Mouse (Mus musculus): Measurements from ENCODE around the gene Dcaf5. TPM values are rescaled to one million over a fixed set of nuclear protein-coding genes. Genes with fewer than 3 reads are reported as not detected.

Dcaf5 gene
- polyA plus RNA-seq, 1 experiment from 2014 or later: 28.1 TPM

GRCm38 (mm10) chr12:80326047-80326446, 110.4 kb downstream of the Dcaf5 start:
- Histone ChIP-seq H3K36me3 (no peaks in the 10 kb centered on the region), H3K9me3 (replicated peaks) (no peaks in the 10 kb centered on the region), H3K4me2 (replicated peaks) (no peak overlapping the region), H3K4me3 (no peak overlapping the region), H3K4me1 (no peaks in the 10 kb centered on the region), H3K27ac (no peak overlapping the region), H3K27me3 (no peaks in the 10 kb centered on the region), H3K9ac (no peak overlapping the region)
- ATAC-seq (ENCODE audit: low FRiP score): no peak

- Histone ChIP-seq H3K9me3 (replicated peaks) (no peaks in the 10 kb centered on the region), H3K27ac (no peak overlapping the region), H3K4me2 (replicated peaks) (no peak overlapping the region), H3K4me1 (no peaks in the 10 kb centered on the region), H3K27me3 (no peaks in the 10 kb centered on the region), H3K9ac (no peak overlapping the region), H3K4me3 (no peak overlapping the region), H3K36me3 (no peaks in the 10 kb centered on the region)
- ATAC-seq (ENCODE audit: low FRiP score): no peak
- 69% methylated on average over 1 of the region's 1 CpGs for WGBS
These were observed 111.6 kb downstream of the Dcaf5 start for GRCm38 (mm10) chr12:80324785-80325131.

GRCm38 (mm10) chr12:80324051-80324784, 112.2 kb downstream of the Dcaf5 start:
- H3K4me2 ChIP-seq (replicated peaks): no peak overlapping the region
- H3K4me3 ChIP-seq: no peak overlapping the region
- no peaks in the 10 kb centered on the region for H3K9me3 ChIP-seq (replicated peaks)
- ATAC-seq (ENCODE audit: low FRiP score): no peak
- H3K9ac ChIP-seq: no peak overlapping the region
- no peak overlapping the region for H3K27ac ChIP-seq
- H3K27me3 ChIP-seq: no peaks in the 10 kb centered on the region
- no peaks in the 10 kb centered on the region for H3K36me3 ChIP-seq
- H3K4me1 ChIP-seq: no peaks in the 10 kb centered on the region
- WGBS: 83% methylated on average over 9 of the region's 9 CpGs

GRCm38 (mm10) chr12:80323371-80324050, 112.9 kb downstream of the Dcaf5 start:
- no peak for ATAC-seq (ENCODE audit: low FRiP score)
- no peak overlapping the region for H3K9ac ChIP-seq
- no peak overlapping the region for H3K4me2 ChIP-seq (replicated peaks)
- H3K27me3 ChIP-seq: no peaks in the 10 kb centered on the region
- no peaks in the 10 kb centered on the region for H3K9me3 ChIP-seq (replicated peaks)
- no peak overlapping the region for H3K4me3 ChIP-seq
- no peaks in the 10 kb centered on the region for H3K36me3 ChIP-seq
- 69% methylated on average over 8 of the region's 8 CpGs for WGBS
- no peak overlapping the region for H3K27ac ChIP-seq
- no peaks in the 10 kb centered on the region for H3K4me1 ChIP-seq

- no peak overlapping the region for H3K9ac ChIP-seq
- no peak overlapping the region for H3K27ac ChIP-seq
- no peak overlapping the region for H3K4me3 ChIP-seq
- H3K4me2 ChIP-seq (replicated peaks): no peak overlapping the region
- 68% methylated on average over 6 of the region's 6 CpGs for whole genome bisulfite sequencing
- no peak for ATAC-seq (ENCODE audit: low FRiP score)
- H3K27me3 ChIP-seq: no peaks in the 10 kb centered on the region
- H3K36me3 ChIP-seq: no peaks in the 10 kb centered on the region
- H3K9me3 ChIP-seq (replicated peaks): no peaks in the 10 kb centered on the region
- no peaks in the 10 kb centered on the region for H3K4me1 ChIP-seq
These were observed 113.9 kb downstream of the Dcaf5 start for GRCm38 (mm10) chr12:80322494-80322893.

- Histone ChIP-seq H3K4me1 (no peaks in the 10 kb centered on the region), H3K27ac (no peak overlapping the region), H3K4me2 (replicated peaks) (no peak overlapping the region), H3K9ac (no peak overlapping the region), H3K27me3 (no peaks in the 10 kb centered on the region), H3K4me3 (no peak overlapping the region), H3K36me3 (no peaks in the 10 kb centered on the region), H3K9me3 (replicated peaks) (no peaks in the 10 kb centered on the region)
- 85% methylated on average over 2 of the region's 2 CpGs for WGBS
- ATAC-seq (ENCODE audit: low FRiP score): no peak
These were observed 117.3 kb downstream of the Dcaf5 start for GRCm38 (mm10) chr12:80319062-80319461.

- H3K4me2 ChIP-seq (replicated peaks): no peak overlapping the region
- H3K9ac ChIP-seq: no peak overlapping the region
- no peak overlapping the region for H3K27ac ChIP-seq
- H3K36me3 ChIP-seq: no peaks in the 10 kb centered on the region
- H3K4me3 ChIP-seq: no peak overlapping the region
- 96% methylated on average over 2 of the region's 2 CpGs for WGBS
- ATAC-seq (ENCODE audit: low FRiP score): no peak
- H3K9me3 ChIP-seq (replicated peaks): no peaks in the 10 kb centered on the region
- H3K4me1 ChIP-seq: no peaks in the 10 kb centered on the region
- H3K27me3 ChIP-seq: no peaks in the 10 kb centered on the region
These were observed 121.1 kb downstream of the Dcaf5 start for GRCm38 (mm10) chr12:80315321-80315720.

GRCm38 (mm10) chr12:80311959-80312669, 124.3 kb downstream of the Dcaf5 start:
- no peak overlapping the region for H3K4me3 ChIP-seq
- ATAC-seq (ENCODE audit: low FRiP score): no peak
- H3K4me1 ChIP-seq: no peaks in the 10 kb centered on the region
- H3K27ac ChIP-seq: no peak overlapping the region
- H3K27me3 ChIP-seq: no peaks in the 10 kb centered on the region
- H3K4me2 ChIP-seq (replicated peaks): no peak overlapping the region
- H3K36me3 ChIP-seq: no peaks in the 10 kb centered on the region
- H3K9ac ChIP-seq: no peak overlapping the region
- no peaks in the 10 kb centered on the region for H3K9me3 ChIP-seq (replicated peaks)
- 76% methylated on average over 3 of the region's 3 CpGs for WGBS

GRCm38 (mm10) chr12:80307556-80307955, 128.8 kb downstream of the Dcaf5 start:
- Histone ChIP-seq H3K4me1 (no peaks in the 10 kb centered on the region), H3K4me2 (replicated peaks) (no peak overlapping the region), H3K9me3 (replicated peaks) (no peaks in the 10 kb centered on the region), H3K36me3 (no peaks in the 10 kb centered on the region), H3K4me3 (no peak overlapping the region), H3K27ac (no peak overlapping the region), H3K27me3 (no peaks in the 10 kb centered on the region), H3K9ac (no peak overlapping the region)
- no peak for ATAC-seq (ENCODE audit: low FRiP score)
- WGBS: 76% methylated on average over 3 of the region's 3 CpGs

GRCm38 (mm10) chr12:80304518-80304917, 131.9 kb downstream of the Dcaf5 start:
- 88% methylated on average over 3 of the region's 3 CpGs for WGBS

GRCm38 (mm10) chr12:80300833-80301456, 135.5 kb downstream of the Dcaf5 start:
- 80% methylated on average over 9 of the region's 9 CpGs for WGBS

More at GRCm38 (mm10) chr12:80304518-80304917, 131.9 kb downstream of the Dcaf5 start:
- H3K9ac ChIP-seq: no peak overlapping the region
- H3K27ac ChIP-seq: no peak overlapping the region
- H3K4me3 ChIP-seq: no peak overlapping the region
- no peaks in the 10 kb centered on the region for H3K4me1 ChIP-seq
- ATAC-seq (ENCODE audit: low FRiP score): no peak
- no peaks in the 10 kb centered on the region for H3K9me3 ChIP-seq (replicated peaks)
- no peaks in the 10 kb centered on the region for H3K27me3 ChIP-seq
- no peak overlapping the region for H3K4me2 ChIP-seq (replicated peaks)
- no peaks in the 10 kb centered on the region for H3K36me3 ChIP-seq

GRCm38 (mm10) chr12:80298714-80299113, 137.7 kb downstream of the Dcaf5 start:
- ATAC-seq (ENCODE audit: low FRiP score): no peak
- Histone ChIP-seq H3K27ac (no peak overlapping the region), H3K27me3 (no peaks in the 10 kb centered on the region), H3K4me1 (no peaks in the 10 kb centered on the region), H3K9ac (no peak overlapping the region), H3K9me3 (replicated peaks) (no peaks in the 10 kb centered on the region), H3K4me3 (no peak overlapping the region), H3K4me2 (replicated peaks) (no peak overlapping the region), H3K36me3 (no peaks in the 10 kb centered on the region)
- WGBS: 83% methylated on average over 6 of the region's 6 CpGs

More at GRCm38 (mm10) chr12:80300833-80301456, 135.5 kb downstream of the Dcaf5 start:
- no peak for ATAC-seq (ENCODE audit: low FRiP score)
- no peaks in the 10 kb centered on the region for H3K36me3 ChIP-seq
- H3K9ac ChIP-seq: no peak overlapping the region
- H3K4me1 ChIP-seq: no peaks in the 10 kb centered on the region
- no peaks in the 10 kb centered on the region for H3K9me3 ChIP-seq (replicated peaks)
- H3K4me2 ChIP-seq (replicated peaks): no peak overlapping the region
- no peaks in the 10 kb centered on the region for H3K27me3 ChIP-seq
- H3K4me3 ChIP-seq: no peak overlapping the region
- no peak overlapping the region for H3K27ac ChIP-seq

Data from hindbrain, embryonic 12.5 days (tissue).